Mouse (Mus musculus) kidney, adult 18-20 months (tissue): ENCODE data around the gene R3hdm2.

Experiments
- DNase-seq: peaks from one replicate; pipeline ENCODE4 v3.0.0; 2021

Gene R3hdm2

GRCm38 (mm10) chr10:127353909-127354895 is 25.9 kb upstream of the R3hdm2 start, which contains the start of gene Inhbe:
TSS of gene Inhbe (minus strand) at chr10:127354411.
- DNase-seq, result no peak

- DNase-seq, result no peak
These were observed 24.8 kb upstream of the R3hdm2 start for GRCm38 (mm10) chr10:127355336-127355735.

GRCm38 (mm10) chr10:127360714-127361113 is 19.4 kb upstream of the R3hdm2 start:
- no peak for DNase-seq

- no peak for DNase-seq
These were observed 13.0 kb upstream of the R3hdm2 start for GRCm38 (mm10) chr10:127367116-127367515.

GRCm38 (mm10) chr10:127368273-127368672 is 11.9 kb upstream of the R3hdm2 start:
- no peak for DNase-seq

- no peak for DNase-seq
These were observed 10.0 kb upstream of the R3hdm2 start, which contains the start of gene Inhbc for GRCm38 (mm10) chr10:127369834-127370820. TSS of gene Inhbc (minus strand) at chr10:127370431.

GRCm38 (mm10) chr10:127371023-127371422 is 9.1 kb upstream of the R3hdm2 start:
- no peak for DNase-seq

GRCm38 (mm10) chr10:127377700-127378099 is 2.4 kb upstream of the R3hdm2 start:
- no peak for DNase-seq

- no peak for DNase-seq
These were observed 473 bp upstream of the R3hdm2 start for GRCm38 (mm10) chr10:127379654-127380053.

- peak; percentile 73 for DNase-seq
These were observed 928 bp downstream of the R3hdm2 start for GRCm38 (mm10) chr10:127380767-127381742.

- no peak for DNase-seq
These were observed 1.6 kb downstream of the R3hdm2 start for GRCm38 (mm10) chr10:127381743-127382134.

- no peak for DNase-seq
These were observed 11.6 kb downstream of the R3hdm2 start for GRCm38 (mm10) chr10:127391774-127392173.

- no peak for DNase-seq
These were observed 24.6 kb downstream of the R3hdm2 start for GRCm38 (mm10) chr10:127404701-127405100.

GRCm38 (mm10) chr10:127407391-127407790 is 27.3 kb downstream of the R3hdm2 start:
- no peak for DNase-seq

GRCm38 (mm10) chr10:127412101-127412500 is 32.0 kb downstream of the R3hdm2 start:
- no peak for DNase-seq

GRCm38 (mm10) chr10:127412776-127413175 is 32.6 kb downstream of the R3hdm2 start:
- DNase-seq, result no peak

GRCm38 (mm10) chr10:127413585-127413984 is 33.5 kb downstream of the R3hdm2 start:
- no peak for DNase-seq

- no peak for DNase-seq
These were observed 34.0 kb downstream of the R3hdm2 start for GRCm38 (mm10) chr10:127414141-127414540.

GRCm38 (mm10) chr10:127420131-127420530 is 40.0 kb downstream of the R3hdm2 start:
- DNase-seq, result no peak

GRCm38 (mm10) chr10:127420676-127421353 is 40.7 kb downstream of the R3hdm2 start:
- no peak for DNase-seq

GRCm38 (mm10) chr10:127422047-127422446 is 41.9 kb downstream of the R3hdm2 start:
- peak; percentile 56 for DNase-seq
